Mouse (Mus musculus) embryonic fibroblast, embryonic 13.5 days (primary cell): ENCODE data around the gene Ergic1. TPM values are rescaled to one million over a fixed set of nuclear protein-coding genes. Genes with fewer than 3 reads are reported as not detected.

Experiments
- H3K27ac ChIP-seq: 2 replicates; pipeline ENCODE4 v1.5.1; 2012; ENCODE audit warnings: low read length, control low read depth, inconsistent platforms; ENCODE audit not compliant: insufficient read depth
- H3K4me1 ChIP-seq: 2 replicates; pipeline ENCODE4 v1.6.1; 2011; ENCODE audit warnings: low read length; ENCODE audit not compliant: control insufficient read depth, insufficient read depth
- H3K4me3 ChIP-seq: 2 replicates; pipeline ENCODE4 v1.5.1; 2011; ENCODE audit warnings: mild to moderate bottlenecking, control low read depth, low read length; ENCODE audit not compliant: insufficient read depth
- CTCF ChIP-seq: IDR thresholded peaks from 2 replicates; pipeline ENCODE4 v1.5.1; 2011; ENCODE audit warnings: mild to moderate bottlenecking, control low read depth, low read length, moderate library complexity, borderline replicate concordance; ENCODE audit not compliant: insufficient read depth
- POLR2A ChIP-seq: IDR thresholded peaks from 2 replicates; pipeline ENCODE4 v1.6.1; 2011; ENCODE audit warnings: low read depth, mild to moderate bottlenecking, control low read depth, low read length, moderate library complexity
- polyA plus RNA-seq: library from polyadenylated mRNA; stranded (reverse); fragments of >200 nt; gene quantifications from 2 replicates; pipeline ENCODE4 v1.2.4, GENCODE M21; 2011; ENCODE audit warnings: low read depth; ENCODE audit not compliant: missing spikeins, insufficient read length

Ergic1 gene
- polyA plus RNA-seq, 1 experiment: 376 TPM

- TF ChIP-seq POLR2A (no peak), CTCF (no peak)
- peaks cover 6% of the 10 kb centered on the region for H3K4me1 ChIP-seq
- H3K27ac ChIP-seq: no peak overlapping the region
- no peak overlapping the region for H3K4me3 ChIP-seq
These were observed 10.1 kb downstream of the Ergic1 start for GRCm38 (mm10) chr17:26571377-26571776.

GRCm38 (mm10) chr17:26572265-26572664, 11.0 kb downstream of the Ergic1 start:
- Histone ChIP-seq H3K4me1 (peaks cover 10% of the 10 kb centered on the region), H3K27ac (no peak overlapping the region; the same call in 1 of the 2 replicates), H3K4me3 (no peak overlapping the region)
- TF ChIP-seq POLR2A: no peak
- no peak for TF ChIP-seq CTCF

- H3K4me3 ChIP-seq: no peak overlapping the region
- H3K4me1 ChIP-seq: peaks cover 10% of the 10 kb centered on the region
- TF ChIP-seq POLR2A: no peak
- no peak for TF ChIP-seq CTCF
- no peak overlapping the region for H3K27ac ChIP-seq
These were observed 12.8 kb downstream of the Ergic1 start for GRCm38 (mm10) chr17:26574118-26574517.

GRCm38 (mm10) chr17:26574701-26575100, 13.4 kb downstream of the Ergic1 start:
- TF ChIP-seq CTCF (no peak), POLR2A (no peak)
- H3K4me3 ChIP-seq: no peak overlapping the region
- peaks cover 10% of the 10 kb centered on the region for H3K4me1 ChIP-seq
- H3K27ac ChIP-seq: no peak overlapping the region

GRCm38 (mm10) chr17:26575786-26576690, 14.7 kb downstream of the Ergic1 start:
- Histone ChIP-seq H3K4me3 (no peak overlapping the region), H3K27ac (no peak overlapping the region), H3K4me1 (peaks cover 10% of the 10 kb centered on the region)
- no peak for TF ChIP-seq CTCF
- TF ChIP-seq POLR2A: no peak

- H3K4me1 ChIP-seq: peaks cover 10% of the 10 kb centered on the region
- no peak overlapping the region for H3K27ac ChIP-seq
- H3K4me3 ChIP-seq: no peak overlapping the region
- no peak for TF ChIP-seq CTCF
- TF ChIP-seq POLR2A: no peak
These were observed 15.5 kb downstream of the Ergic1 start for GRCm38 (mm10) chr17:26576833-26577232.

- TF ChIP-seq CTCF: no peak
- no peak for TF ChIP-seq POLR2A
- Histone ChIP-seq H3K4me1 (peaks cover 10% of the 10 kb centered on the region), H3K4me3 (no peak overlapping the region), H3K27ac (no peak overlapping the region)
These were observed 16.0 kb downstream of the Ergic1 start for GRCm38 (mm10) chr17:26577309-26577708.

- no peak for TF ChIP-seq POLR2A
- no peak for TF ChIP-seq CTCF
- Histone ChIP-seq H3K27ac (no peak overlapping the region), H3K4me1 (peaks cover 10% of the 10 kb centered on the region), H3K4me3 (no peak overlapping the region)
These were observed 16.9 kb downstream of the Ergic1 start for GRCm38 (mm10) chr17:26578162-26578561.

GRCm38 (mm10) chr17:26578771-26579170, 17.5 kb downstream of the Ergic1 start:
- TF ChIP-seq POLR2A (no peak), CTCF (no peak)
- Histone ChIP-seq H3K27ac (no peak overlapping the region), H3K4me3 (no peak overlapping the region), H3K4me1 (peaks cover 8% of the 10 kb centered on the region)

GRCm38 (mm10) chr17:26579396-26579795, 18.1 kb downstream of the Ergic1 start:
- Histone ChIP-seq H3K4me1 (peaks cover 8% of the 10 kb centered on the region; the same call in 1 of the 2 replicates), H3K4me3 (no peak overlapping the region), H3K27ac (no peak overlapping the region)
- TF ChIP-seq POLR2A: no peak
